Mouse (Mus musculus): ENCODE measurements around the gene Dock10. TPM values are rescaled to one million over a fixed set of nuclear protein-coding genes. Genes with fewer than 3 reads are reported as not detected.

Gene Dock10
- total and polyA plus RNA-seq, 3 experiments: 2.6 to 4.3 (median 3.8) TPM

GRCm38 (mm10) chr1:80659465-80660245 is 98.7 kb downstream of the Dock10 start:
- H3K27ac ChIP-seq: no peak overlapping the region
- no peaks in the 10 kb centered on the region for H3K27me3 ChIP-seq (ENCODE audit: control insufficient read depth, insufficient read depth, low read length)
- H3K4me1 ChIP-seq (ENCODE audit: control insufficient read depth, insufficient read depth, low read length): no peaks in the 10 kb centered on the region; the same call in 1 of the 2 replicates
- no peak overlapping the region for H3K4me3 ChIP-seq
- TF ChIP-seq EP300 (IDR thresholded peaks at IDR 0.05; ENCODE audit: insufficient read depth, low read depth, low read length) (no peak), POLR2A (IDR thresholded peaks at IDR 0.05; ENCODE audit: insufficient read depth, low read depth, low read length) (no peak), CTCF (IDR thresholded peaks at IDR 0.05) (no peak)
- DNase-seq: no peak
- H3K36me3 ChIP-seq (ENCODE audit: control insufficient read depth, insufficient read depth, low read length): no peaks in the 10 kb centered on the region
- intact Hi-C loops (cut with DNase I): no loop called here
- 73% methylated on average over 6 of the region's 6 CpGs for WGBS
- H3K79me2 ChIP-seq (replicated peaks; ENCODE audit: control insufficient read depth, insufficient read depth, low read length): no peaks in the 10 kb centered on the region
- no peak overlapping the region for H3K9ac ChIP-seq (ENCODE audit: low read depth, low read length)

- Histone ChIP-seq H3K27me3 (ENCODE audit: control insufficient read depth, insufficient read depth, low read length) (no peaks in the 10 kb centered on the region), H3K9ac (ENCODE audit: low read depth, low read length) (no peak overlapping the region), H3K36me3 (ENCODE audit: control insufficient read depth, insufficient read depth, low read length) (no peaks in the 10 kb centered on the region; the same call in 1 of the 2 replicates), H3K27ac (peak overlapping the region; percentile 20; the same call in 1 of the 2 replicates), H3K4me3 (no peak overlapping the region), H3K79me2 (replicated peaks; ENCODE audit: control insufficient read depth, insufficient read depth, low read length) (no peaks in the 10 kb centered on the region), H3K4me1 (ENCODE audit: control insufficient read depth, insufficient read depth, low read length) (no peaks in the 10 kb centered on the region; the same call in 1 of the 2 replicates)
- 48% methylated on average over 2 of the region's 2 CpGs for WGBS
- no peak for TF ChIP-seq CTCF (IDR thresholded peaks at IDR 0.05)
- no peak for TF ChIP-seq EP300 (IDR thresholded peaks at IDR 0.05; ENCODE audit: insufficient read depth, low read depth, low read length)
- no peak for TF ChIP-seq POLR2A (IDR thresholded peaks at IDR 0.05; ENCODE audit: insufficient read depth, low read depth, low read length)
- intact Hi-C loops (cut with DNase I): no loop called here
- peak; percentile 11 to 20 for DNase-seq
Observed at GRCm38 (mm10) chr1:80656389-80656788, 101.9 kb downstream of the Dock10 start.

GRCm38 (mm10) chr1:80655854-80656253 is 102.5 kb downstream of the Dock10 start:
- Histone ChIP-seq H3K27me3 (ENCODE audit: control insufficient read depth, insufficient read depth, low read length) (no peaks in the 10 kb centered on the region), H3K79me2 (replicated peaks; ENCODE audit: control insufficient read depth, insufficient read depth, low read length) (no peaks in the 10 kb centered on the region), H3K36me3 (ENCODE audit: control insufficient read depth, insufficient read depth, low read length) (no peaks in the 10 kb centered on the region; the same call in 1 of the 2 replicates), H3K9ac (ENCODE audit: low read depth, low read length) (no peak overlapping the region), H3K4me3 (no peak overlapping the region), H3K4me1 (ENCODE audit: control insufficient read depth, insufficient read depth, low read length) (no peaks in the 10 kb centered on the region; the same call in 1 of the 2 replicates), H3K27ac (no peak overlapping the region)
- WGBS: 50% methylated on average over 1 of the region's 1 CpGs
- intact Hi-C loops (cut with DNase I): no loop called here
- DNase-seq: no peak
- peak; percentile 26; the same call in 1 of the 2 replicates for TF ChIP-seq CTCF (IDR thresholded peaks at IDR 0.05)
- TF ChIP-seq POLR2A (IDR thresholded peaks at IDR 0.05; ENCODE audit: insufficient read depth, low read depth, low read length): no peak
- TF ChIP-seq EP300 (IDR thresholded peaks at IDR 0.05; ENCODE audit: insufficient read depth, low read depth, low read length): no peak

- Histone ChIP-seq H3K36me3 (ENCODE audit: control insufficient read depth, insufficient read depth, low read length) (no peaks in the 10 kb centered on the region; the same call in 1 of the 2 replicates), H3K9ac (ENCODE audit: low read depth, low read length) (no peak overlapping the region), H3K27ac (no peak overlapping the region), H3K27me3 (ENCODE audit: control insufficient read depth, insufficient read depth, low read length) (no peaks in the 10 kb centered on the region), H3K4me1 (ENCODE audit: control insufficient read depth, insufficient read depth, low read length) (no peaks in the 10 kb centered on the region; the same call in 1 of the 2 replicates), H3K4me3 (no peak overlapping the region), H3K79me2 (replicated peaks; ENCODE audit: control insufficient read depth, insufficient read depth, low read length) (no peaks in the 10 kb centered on the region)
- intact Hi-C loops (cut with DNase I): no loop called here
- DNase-seq: no peak
- 68% methylated on average over 4 of the region's 4 CpGs for WGBS
- TF ChIP-seq CTCF (IDR thresholded peaks at IDR 0.05): no peak
Observed at GRCm38 (mm10) chr1:80655195-80655594, 103.1 kb downstream of the Dock10 start.

GRCm38 (mm10) chr1:80654177-80654576 is 104.2 kb downstream of the Dock10 start:
- Histone ChIP-seq H3K9ac (ENCODE audit: low read depth, low read length) (no peak overlapping the region), H3K27me3 (ENCODE audit: control insufficient read depth, insufficient read depth, low read length) (no peaks in the 10 kb centered on the region), H3K4me3 (no peak overlapping the region), H3K79me2 (replicated peaks; ENCODE audit: control insufficient read depth, insufficient read depth, low read length) (no peaks in the 10 kb centered on the region), H3K36me3 (ENCODE audit: control insufficient read depth, insufficient read depth, low read length) (no peaks in the 10 kb centered on the region; the same call in 1 of the 2 replicates), H3K27ac (no peak overlapping the region), H3K4me1 (ENCODE audit: control insufficient read depth, insufficient read depth, low read length) (no peaks in the 10 kb centered on the region; the same call in 1 of the 2 replicates)
- intact Hi-C loops (cut with DNase I): loop anchor here (5.0 kb wide), 1 partner anchor 68 kb away; no protein-coding TSS in a partner anchor
- WGBS: 21% methylated on average over 1 of the region's 1 CpGs
- TF ChIP-seq CTCF (IDR thresholded peaks at IDR 0.05) (no peak), POLR2A (IDR thresholded peaks at IDR 0.05; ENCODE audit: insufficient read depth, low read depth, low read length) (no peak), EP300 (IDR thresholded peaks at IDR 0.05; ENCODE audit: insufficient read depth, low read depth, low read length) (no peak)
- no peak for DNase-seq

- no peak for TF ChIP-seq CTCF (IDR thresholded peaks at IDR 0.05)
- no peak for TF ChIP-seq POLR2A (IDR thresholded peaks at IDR 0.05; ENCODE audit: insufficient read depth, low read depth, low read length)
- TF ChIP-seq EP300 (IDR thresholded peaks at IDR 0.05; ENCODE audit: insufficient read depth, low read depth, low read length): no peak
- H3K4me3 ChIP-seq: no peak overlapping the region
- intact Hi-C loops (cut with DNase I): loop anchor here (5.0 kb wide), 1 partner anchor 69 kb away; no protein-coding TSS in a partner anchor
Observed at GRCm38 (mm10) chr1:80652803-80653202, 105.5 kb downstream of the Dock10 start.

More at GRCm38 (mm10) chr1:80652803-80653202, 105.5 kb downstream of the Dock10 start:
- no peaks in the 10 kb centered on the region for H3K79me2 ChIP-seq (replicated peaks; ENCODE audit: control insufficient read depth, insufficient read depth, low read length)
- H3K36me3 ChIP-seq (ENCODE audit: control insufficient read depth, insufficient read depth, low read length): no peaks in the 10 kb centered on the region; the same call in 1 of the 2 replicates
- H3K4me1 ChIP-seq (ENCODE audit: control insufficient read depth, insufficient read depth, low read length): no peaks in the 10 kb centered on the region; the same call in 1 of the 2 replicates
- H3K27ac ChIP-seq: no peak overlapping the region
- no peaks in the 10 kb centered on the region for H3K27me3 ChIP-seq (ENCODE audit: control insufficient read depth, insufficient read depth, low read length)
- DNase-seq: no peak
- H3K9ac ChIP-seq (ENCODE audit: low read depth, low read length): no peak overlapping the region

Data from heart, adult 2 months (tissue).